In genomic region chr17:31790280-31791063, GRCm38 (mm10) we compare ENCODE assay signal across 8 mouse cellular contexts.
A peak's percentile ranks its signal among the peaks of the same experiment; 100 is the strongest.
DNase-seq lines count a peak whose midpoint lies in the region; ATAC-seq lines count a peak whose summit lies in the region.

No protein-coding gene starts in this region.

- no peaks in the 10 kb centered on the region for H3K27me3 ChIP-seq in embryonic facial prominence, embryonic 12.5 days
- peaks cover 8% of the 10 kb centered on the region; the same call in 1 of the 2 replicates for H3K27me3 ChIP-seq in heart, embryonic 12.5 days (replicated peaks)
- no peaks in the 10 kb centered on the region for H3K27me3 ChIP-seq in liver, embryonic 11.5 days (replicated peaks; ENCODE audit: control insufficient read depth, insufficient read depth, low read length)
- no peaks in the 10 kb centered on the region for H3K27me3 ChIP-seq in neural tube, embryonic 11.5 days (ENCODE audit: control insufficient read depth, insufficient read depth, low read length)

- peak overlapping the region; percentile 64 for H3K27ac ChIP-seq in embryonic facial prominence, embryonic 12.5 days
- H3K27ac ChIP-seq in heart, embryonic 12.5 days (ENCODE audit: poor library complexity, severe bottlenecking): peak overlapping the region; percentile 28
- H3K27ac ChIP-seq in liver, embryonic 11.5 days (ENCODE audit: low read depth, low read length): no peak overlapping the region
- peak overlapping the region; percentile 61 for H3K27ac ChIP-seq in neural tube, embryonic 11.5 days (ENCODE audit: low read depth, low read length)

- H3K36me3 ChIP-seq in embryonic facial prominence, embryonic 12.5 days: no peaks in the 10 kb centered on the region
- H3K36me3 ChIP-seq in heart, embryonic 12.5 days: no peaks in the 10 kb centered on the region
- H3K36me3 ChIP-seq in liver, embryonic 11.5 days (ENCODE audit: control insufficient read depth, insufficient read depth, low read length): no peaks in the 10 kb centered on the region
- no peaks in the 10 kb centered on the region for H3K36me3 ChIP-seq in neural tube, embryonic 11.5 days (ENCODE audit: control insufficient read depth, insufficient read depth, low read length)

- no peak overlapping the region for H3K4me3 ChIP-seq in embryonic facial prominence, embryonic 12.5 days
- no peak overlapping the region for H3K4me3 ChIP-seq in heart, embryonic 12.5 days
- H3K4me3 ChIP-seq in liver, embryonic 11.5 days (ENCODE audit: low read depth, low read length): no peak overlapping the region
- no peak overlapping the region for H3K4me3 ChIP-seq in neural tube, embryonic 11.5 days (ENCODE audit: low read depth, low read length)

- WGBS in embryonic facial prominence, embryonic 12.5 days: 13% methylated on average over 22 of the region's 22 CpGs
- 10% methylated on average over 22 of the region's 22 CpGs for WGBS in heart, embryonic 12.5 days
- 28% methylated on average over 22 of the region's 22 CpGs for WGBS in liver, embryonic 11.5 days
- WGBS in neural tube, embryonic 11.5 days: 10% methylated on average over 22 of the region's 22 CpGs

- peak overlapping the region; percentile 30 for H3K4me2 ChIP-seq in embryonic facial prominence, embryonic 12.5 days (replicated peaks)
- H3K4me2 ChIP-seq in heart, embryonic 12.5 days: peak overlapping the region; percentile 35
- peak overlapping the region; percentile 15; the same call in 1 of the 2 replicates for H3K4me2 ChIP-seq in liver, embryonic 11.5 days
- peak overlapping the region; percentile 25 for H3K4me2 ChIP-seq in neural tube, embryonic 11.5 days (ENCODE audit: low read depth)

- peaks cover 25% of the 10 kb centered on the region for H3K4me1 ChIP-seq in embryonic facial prominence, embryonic 12.5 days
- peaks cover 38% of the 10 kb centered on the region for H3K4me1 ChIP-seq in heart, embryonic 12.5 days (replicated peaks)
- H3K4me1 ChIP-seq in liver, embryonic 11.5 days (replicated peaks; ENCODE audit: control insufficient read depth, insufficient read depth, low read length): peaks cover 23% of the 10 kb centered on the region
- peaks cover 23% of the 10 kb centered on the region for H3K4me1 ChIP-seq in neural tube, embryonic 11.5 days (ENCODE audit: control insufficient read depth, insufficient read depth, low read length)

- peak; percentile 53 for DNase-seq in CD4-positive, CD25-positive, alpha-beta regulatory T cell, adult 2 months (ENCODE audit: low read depth, low spot score)
- peak; percentile 49 for DNase-seq in kidney, adult 9 months
- DNase-seq in liver, embryonic 11.5 days (ENCODE audit: low spot score): no peak
- DNase-seq in neural tube, embryonic 11.5 days (ENCODE audit: low spot score): peak; percentile 61
- peak; percentile 54 for DNase-seq in thymus, postnatal 0 days (ENCODE audit: low spot score)

- H3K9ac ChIP-seq in embryonic facial prominence, embryonic 12.5 days: 0 out of 2 replicates have a peak overlapping the region, but pooled peaks have one; percentile 25
- H3K9ac ChIP-seq in heart, embryonic 12.5 days: peak overlapping the region; percentile 37
- no peak overlapping the region for H3K9ac ChIP-seq in liver, embryonic 11.5 days (ENCODE audit: low read depth, low read length)
- H3K9ac ChIP-seq in neural tube, embryonic 11.5 days (ENCODE audit: low read length): peak overlapping the region; percentile 5

- no peak for ATAC-seq in CD4-positive, CD25-positive, alpha-beta regulatory T cell, adult 4 months
- peak; percentile 25; the same call in 1 of the 2 replicates for ATAC-seq in embryonic facial prominence, embryonic 12.5 days (ENCODE audit: insufficient number of reproducible peaks, insufficient read depth, low FRiP score, low TSS enrichment)
- peak; percentile 59 for ATAC-seq in heart, embryonic 12.5 days (ENCODE audit: insufficient number of reproducible peaks, low FRiP score)
- no peak for ATAC-seq in liver, embryonic 11.5 days (replicated peaks; ENCODE audit: low FRiP score)
- ATAC-seq in neural tube, embryonic 11.5 days (ENCODE audit: insufficient read depth, low FRiP score, low TSS enrichment): peak; percentile 72

- H3K9me3 ChIP-seq in embryonic facial prominence, embryonic 12.5 days: no peaks in the 10 kb centered on the region
- H3K9me3 ChIP-seq in heart, embryonic 12.5 days (replicated peaks): no peaks in the 10 kb centered on the region
- no peaks in the 10 kb centered on the region for H3K9me3 ChIP-seq in liver, embryonic 11.5 days (ENCODE audit: control insufficient read depth, low read length)
- H3K9me3 ChIP-seq in neural tube, embryonic 11.5 days (ENCODE audit: control insufficient read depth, low read length): no peaks in the 10 kb centered on the region

Comparison
In these comparisons a context has a peak if more than half of its experiments do, and no peak if none do; other contexts are left out.
1. ATAC-seq: peak in embryonic facial prominence, embryonic 12.5 days (single experiment), heart, embryonic 12.5 days (single experiment) and neural tube, embryonic 11.5 days (single experiment); none in CD4-positive, CD25-positive, alpha-beta regulatory T cell, adult 4 months (single experiment) and liver, embryonic 11.5 days (single experiment).
2. Peak in every context shown above with its lines, with median percentiles within 50 percentile points of each other: H3K4me2 ChIP-seq.